Mouse (Mus musculus) midbrain, embryonic 15.5 days (tissue): ENCODE measurements at regions not wholly inside any gene's neighbourhood (a gene's known extent, or its start where the extent isn't known, plus 50 kb on each side); places are given as distances from the start of the nearest gene placed in this dataset.

Source experiments
- ATAC-seq: fragments of 200-750 bp; cut with Nextera tagmentation; replicated peaks from 2 replicates; pipeline ENCODE4 v1.8.0; 2017; ENCODE audit warnings: moderate TSS enrichment
- H3K27ac ChIP-seq: fragments of 300-500 bp; sonication (generic); 2 replicates; pipeline ENCODE4 v1.5.1; 2015; ENCODE audit warnings: mild to moderate bottlenecking, inconsistent platforms
- H3K27me3 ChIP-seq: fragments of 300-500 bp; sonication (generic); replicated peaks from 2 replicates; pipeline ENCODE4 v1.6.1; 2015; ENCODE audit warnings: inconsistent platforms
- H3K36me3 ChIP-seq: fragments of 300-500 bp; sonication (generic); replicated peaks from 2 replicates; pipeline ENCODE4 v1.6.1; 2015; ENCODE audit warnings: inconsistent platforms
- H3K4me1 ChIP-seq: fragments of 300-500 bp; sonication (generic); 2 replicates; pipeline ENCODE4 v1.6.1; 2015; ENCODE audit warnings: inconsistent platforms
- H3K4me2 ChIP-seq: fragments of 300-500 bp; sonication (generic); 2 replicates; pipeline ENCODE4 v1.6.1; 2015; ENCODE audit warnings: inconsistent platforms, mild to moderate bottlenecking, moderate library complexity
- H3K4me3 ChIP-seq: fragments of 300-500 bp; sonication (generic); 2 replicates; pipeline ENCODE4 v1.5.1; 2015; ENCODE audit warnings: mild to moderate bottlenecking, inconsistent platforms
- H3K9ac ChIP-seq: fragments of 300-500 bp; sonication (generic); 2 replicates; pipeline ENCODE4 v1.6.1; 2015; ENCODE audit warnings: mild to moderate bottlenecking, inconsistent platforms
- H3K9me3 ChIP-seq: fragments of 300-500 bp; sonication (generic); 2 replicates; pipeline ENCODE4 v1.6.1; 2016; ENCODE audit warnings: inconsistent platforms
- WGBS: fragments of 180-500 bp; shearing (Covaris S2); methylation state at CpG from one replicate; pipeline ENCODE4 v1.1.7; 2015; ENCODE audit warnings: mixed read lengths; 5-methylcytosine and 5-hydroxymethylcytosine counted together

DNA sequence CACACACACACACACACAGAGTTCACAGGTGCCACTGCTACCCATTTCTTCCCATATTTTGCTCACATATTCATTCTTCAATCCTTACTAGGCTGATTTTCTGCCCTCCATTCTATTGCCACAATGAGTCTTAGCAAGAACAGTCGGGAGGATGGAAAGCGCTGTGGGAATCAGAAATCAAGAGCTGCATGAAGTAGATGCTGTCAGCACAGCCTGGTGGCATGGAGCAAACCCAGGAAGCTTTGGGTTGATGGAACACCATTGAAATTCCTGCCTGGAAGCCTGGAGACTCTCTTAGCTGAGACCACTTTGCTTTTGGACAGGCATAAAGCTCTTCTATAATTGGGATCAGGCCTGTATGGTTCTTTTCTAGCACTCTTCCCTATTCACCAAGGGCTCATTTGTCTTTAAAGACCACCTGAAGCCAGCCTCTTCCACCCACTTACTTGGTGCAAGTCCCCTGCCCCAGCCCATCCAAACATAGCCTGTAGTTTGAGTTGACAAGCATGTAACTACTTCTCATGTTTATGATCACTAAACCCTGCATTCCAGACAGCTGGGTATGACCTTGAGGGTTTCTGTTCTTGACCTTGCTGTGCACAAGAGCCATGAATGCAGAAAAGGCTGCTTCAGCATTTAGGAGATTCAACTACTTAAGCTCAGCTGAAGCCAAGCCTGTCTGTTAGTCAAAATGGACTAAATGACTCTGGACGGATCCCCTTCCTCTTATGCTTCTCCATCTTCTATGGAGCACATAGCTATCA, 537.4 kb downstream of the Slc4a3 start:
- H3K9me3 ChIP-seq = no peaks in the 10 kb centered on the region
- H3K4me1 ChIP-seq = no peaks in the 10 kb centered on the region
- no peak overlapping the region for H3K27ac ChIP-seq
- no peak for ATAC-seq
- H3K9ac ChIP-seq = no peak overlapping the region
- H3K4me2 ChIP-seq = no peak overlapping the region
- no peaks in the 10 kb centered on the region for H3K36me3 ChIP-seq
- H3K27me3 ChIP-seq = no peaks in the 10 kb centered on the region
- no peak overlapping the region for H3K4me3 ChIP-seq
- WGBS = 86% methylated on average over 3 of the region's 3 CpGs

DNA sequence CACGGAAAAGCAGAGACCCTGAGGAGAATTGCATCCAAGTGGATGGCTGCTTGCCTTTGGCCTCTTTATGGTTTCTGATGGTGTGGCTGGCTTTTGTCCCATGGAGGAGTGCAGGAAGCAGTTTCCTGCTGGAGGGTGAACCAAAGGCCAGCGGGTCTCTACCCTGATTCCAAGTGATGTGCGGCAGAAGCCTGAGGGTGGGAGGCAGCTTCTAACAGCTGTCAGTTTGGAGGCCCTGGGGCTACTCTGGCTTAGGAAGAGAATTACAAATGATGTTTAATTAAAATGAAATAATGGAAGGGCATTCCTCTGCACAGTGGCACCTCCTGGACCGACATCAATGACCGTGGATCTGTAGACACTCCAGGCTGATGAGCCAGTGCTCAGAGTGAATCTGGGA, 545.0 kb downstream of the Slc4a3 start:
- Histone ChIP-seq H3K4me3 (no peak overlapping the region), H3K4me2 (no peak overlapping the region), H3K9me3 (no peaks in the 10 kb centered on the region), H3K27ac (peak overlapping the region; percentile 25; the same call in 1 of the 2 replicates), H3K9ac (no peak overlapping the region), H3K36me3 (no peaks in the 10 kb centered on the region), H3K4me1 (peaks cover 4% of the 10 kb centered on the region), H3K27me3 (no peaks in the 10 kb centered on the region)
- ATAC-seq = no peak; the same call in 1 of the 2 replicates
- 28% methylated on average over 5 of the region's 5 CpGs for WGBS

- no peak overlapping the region for H3K4me3 ChIP-seq
Measured at GRCm38 (mm10) chr1:76113281-76113680, 567.2 kb downstream of the Slc4a3 start.

GRCm38 (mm10) chr1:76120840-76121239, 574.8 kb downstream of the Slc4a3 start:
- Histone ChIP-seq H3K9me3 (no peaks in the 10 kb centered on the region), H3K4me3 (no peak overlapping the region), H3K27ac (no peak overlapping the region), H3K9ac (no peak overlapping the region), H3K4me2 (no peak overlapping the region), H3K27me3 (no peaks in the 10 kb centered on the region), H3K36me3 (no peaks in the 10 kb centered on the region), H3K4me1 (no peaks in the 10 kb centered on the region)
- WGBS = 25% methylated on average over 4 of the region's 4 CpGs
- no peak for ATAC-seq

More at GRCm38 (mm10) chr1:76113281-76113680, 567.2 kb downstream of the Slc4a3 start:
- no peak overlapping the region for H3K4me2 ChIP-seq
- no peaks in the 10 kb centered on the region for H3K36me3 ChIP-seq
- no peak overlapping the region for H3K9ac ChIP-seq
- H3K27ac ChIP-seq = no peak overlapping the region
- H3K27me3 ChIP-seq = no peaks in the 10 kb centered on the region; the same call in 1 of the 2 replicates
- ATAC-seq = no peak
- H3K9me3 ChIP-seq = no peaks in the 10 kb centered on the region
- 0 out of 2 replicates have a peak, but pooled peaks cover 5% of the 10 kb centered on the region for H3K4me1 ChIP-seq
- WGBS = 76% methylated on average over 3 of the region's 3 CpGs

DNA sequence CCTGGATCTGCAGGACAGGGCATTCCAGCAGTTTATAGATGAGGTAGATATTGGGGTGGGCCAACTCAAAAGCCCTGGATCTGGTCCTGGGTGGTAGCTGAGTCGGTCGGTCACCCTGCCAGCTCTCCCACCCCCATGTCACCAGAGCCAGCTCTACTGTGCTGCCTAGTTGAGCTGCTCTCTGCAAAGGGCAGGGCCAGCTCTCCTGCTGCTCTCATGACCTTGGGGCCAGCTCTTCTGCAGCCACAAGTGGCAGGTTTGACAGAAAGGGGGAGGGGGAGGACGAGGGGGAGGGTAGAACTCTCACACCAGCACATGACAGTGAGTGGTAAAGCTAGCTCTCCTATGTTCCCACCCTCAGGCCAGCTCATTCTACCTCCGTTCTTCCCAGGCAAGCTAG, 584.3 kb downstream of the Slc4a3 start:
- WGBS = 45% methylated on average over 4 of the region's 4 CpGs
- H3K9ac ChIP-seq = no peak overlapping the region
- H3K4me1 ChIP-seq = no peaks in the 10 kb centered on the region
- H3K27ac ChIP-seq = no peak overlapping the region
- no peak overlapping the region for H3K4me3 ChIP-seq
- no peak overlapping the region for H3K4me2 ChIP-seq
- no peaks in the 10 kb centered on the region for H3K9me3 ChIP-seq
- no peak for ATAC-seq
- no peaks in the 10 kb centered on the region for H3K27me3 ChIP-seq
- no peaks in the 10 kb centered on the region for H3K36me3 ChIP-seq

DNA sequence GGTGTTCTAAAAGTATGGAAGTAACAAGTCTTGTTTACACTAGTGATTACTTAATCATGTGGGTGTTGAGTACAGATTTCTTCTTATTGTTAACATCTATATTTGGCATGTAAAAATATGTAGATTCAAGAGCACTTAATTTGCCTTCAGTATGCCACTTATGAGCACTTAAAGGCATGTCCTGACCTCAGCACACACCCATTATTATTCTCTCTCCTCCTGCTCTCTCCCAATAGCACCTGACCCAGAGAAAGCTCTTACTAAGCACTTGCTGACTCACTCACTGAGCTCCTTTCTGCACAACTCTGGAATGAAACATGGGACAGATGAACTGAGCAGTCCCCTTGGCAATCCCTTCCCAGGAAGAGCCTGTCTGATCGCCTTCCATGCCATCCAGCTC, 590.7 kb downstream of the Slc4a3 start:
- 82% methylated on average over 1 of the region's 1 CpGs for WGBS
- Histone ChIP-seq H3K36me3 (no peaks in the 10 kb centered on the region), H3K4me2 (no peak overlapping the region), H3K27ac (no peak overlapping the region), H3K27me3 (no peaks in the 10 kb centered on the region), H3K4me1 (no peaks in the 10 kb centered on the region), H3K9me3 (no peaks in the 10 kb centered on the region), H3K4me3 (no peak overlapping the region), H3K9ac (no peak overlapping the region)
- no peak for ATAC-seq

DNA sequence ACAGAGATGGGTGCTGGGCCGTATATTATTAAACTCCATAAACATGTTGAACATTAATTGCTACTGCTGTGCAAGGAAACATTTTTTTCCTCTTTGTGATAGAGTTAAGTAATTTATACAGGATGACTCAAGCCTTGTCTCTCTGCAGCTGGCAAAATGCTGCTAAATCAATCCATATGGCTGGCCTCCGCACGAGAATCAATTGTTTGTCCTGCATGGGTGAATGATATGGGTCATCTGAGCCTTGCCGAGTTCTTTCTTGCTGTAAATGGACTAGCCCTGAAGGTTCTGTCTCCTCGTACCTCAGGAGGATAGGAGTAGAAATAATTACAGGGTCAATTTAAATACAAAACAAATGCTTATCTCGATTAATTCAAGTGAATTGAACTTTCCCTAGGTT, 591.6 kb downstream of the Slc4a3 start:
- Histone ChIP-seq H3K4me2 (no peak overlapping the region), H3K4me3 (no peak overlapping the region), H3K27me3 (no peaks in the 10 kb centered on the region), H3K27ac (no peak overlapping the region), H3K9ac (no peak overlapping the region), H3K9me3 (no peaks in the 10 kb centered on the region), H3K36me3 (no peaks in the 10 kb centered on the region), H3K4me1 (no peaks in the 10 kb centered on the region)
- ATAC-seq = no peak
- 51% methylated on average over 6 of the region's 6 CpGs for WGBS

DNA sequence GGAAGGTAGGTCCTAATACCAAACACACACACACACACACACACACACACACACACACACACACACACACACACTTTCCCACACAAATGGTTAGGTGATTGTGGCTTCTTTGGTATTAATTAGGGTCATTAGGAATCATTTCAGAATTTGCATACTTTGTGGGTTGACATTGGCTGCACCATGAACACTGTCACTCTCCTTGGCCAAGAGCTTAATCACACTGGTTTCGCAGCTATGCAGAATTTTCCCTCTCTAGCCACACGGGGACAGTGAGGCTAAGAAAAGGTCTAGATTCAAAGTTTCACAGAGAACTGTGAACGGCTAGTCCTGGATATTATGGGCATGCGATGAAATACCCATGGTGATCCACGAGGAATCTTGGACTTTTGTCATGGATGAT, 597.5 kb downstream of the Slc4a3 start:
- no peak for ATAC-seq

GRCm38 (mm10) chr1:76148963-76149362, 602.9 kb downstream of the Slc4a3 start:
- WGBS = 71% methylated on average over 2 of the region's 2 CpGs
- no peak for ATAC-seq

More for the DNA sequence above, 597.5 kb downstream of the Slc4a3 start:
- Histone ChIP-seq H3K4me1 (no peaks in the 10 kb centered on the region), H3K36me3 (no peaks in the 10 kb centered on the region), H3K4me3 (no peak overlapping the region), H3K4me2 (no peak overlapping the region), H3K27me3 (no peaks in the 10 kb centered on the region), H3K9ac (no peak overlapping the region), H3K27ac (no peak overlapping the region), H3K9me3 (no peaks in the 10 kb centered on the region)
- WGBS = 64% methylated on average over 5 of the region's 5 CpGs

DNA sequence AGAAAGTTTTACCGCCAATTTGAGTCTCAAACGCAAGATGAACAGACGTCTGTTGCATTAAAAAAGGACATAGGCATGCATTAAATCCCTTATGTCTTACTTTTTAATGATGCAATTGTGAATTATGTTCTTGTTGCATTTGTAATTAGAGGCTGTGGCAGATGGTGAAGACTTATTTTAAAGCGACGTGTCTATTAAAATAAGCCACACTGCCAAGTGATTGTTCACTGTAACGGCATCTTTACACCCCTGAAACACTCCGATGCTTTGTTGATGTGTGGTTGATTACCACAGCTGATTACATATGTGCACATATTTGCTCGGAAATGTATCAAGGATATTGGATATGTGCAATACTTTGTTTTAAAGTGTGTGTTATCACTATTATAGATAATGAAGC, 610.2 kb downstream of the Slc4a3 start:
- ATAC-seq = no peak
- 47% methylated on average over 8 of the region's 8 CpGs for WGBS
- H3K9ac ChIP-seq = no peak overlapping the region
- no peak overlapping the region for H3K27ac ChIP-seq
- H3K4me3 ChIP-seq = no peak overlapping the region
- H3K9me3 ChIP-seq = no peaks in the 10 kb centered on the region
- H3K4me2 ChIP-seq = no peak overlapping the region
- no peaks in the 10 kb centered on the region for H3K4me1 ChIP-seq
- H3K36me3 ChIP-seq = no peaks in the 10 kb centered on the region
- H3K27me3 ChIP-seq = no peaks in the 10 kb centered on the region

More at GRCm38 (mm10) chr1:76148963-76149362, 602.9 kb downstream of the Slc4a3 start:
- Histone ChIP-seq H3K27me3 (no peaks in the 10 kb centered on the region), H3K27ac (no peak overlapping the region), H3K36me3 (no peaks in the 10 kb centered on the region), H3K4me3 (no peak overlapping the region), H3K4me2 (no peak overlapping the region), H3K9me3 (no peaks in the 10 kb centered on the region), H3K4me1 (no peaks in the 10 kb centered on the region), H3K9ac (no peak overlapping the region)

DNA sequence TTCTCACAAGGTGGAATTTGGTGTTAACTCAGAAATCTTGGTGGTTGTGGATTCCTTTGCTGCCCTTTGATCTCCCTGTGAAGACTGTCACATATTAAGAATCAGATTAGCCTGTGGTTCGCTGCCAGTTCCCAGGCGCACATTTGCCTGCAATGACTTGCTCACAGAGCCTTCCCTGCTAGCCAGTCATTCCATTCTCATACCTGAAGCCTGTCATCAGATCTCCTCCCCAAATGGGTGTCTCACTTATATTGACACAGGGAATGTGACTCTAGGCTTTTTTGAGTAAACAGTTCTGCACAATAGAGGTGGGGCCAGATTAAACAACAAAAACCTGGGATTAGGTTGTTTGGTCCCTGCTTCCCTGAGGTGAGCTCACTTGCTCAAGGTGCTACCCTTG, 621.4 kb downstream of the Slc4a3 start:
- H3K27me3 ChIP-seq = no peaks in the 10 kb centered on the region
- no peak overlapping the region for H3K9ac ChIP-seq
- H3K36me3 ChIP-seq = no peaks in the 10 kb centered on the region
- WGBS = 35% methylated on average over 2 of the region's 2 CpGs
- no peaks in the 10 kb centered on the region for H3K9me3 ChIP-seq
- H3K27ac ChIP-seq = no peak overlapping the region
- no peak overlapping the region for H3K4me2 ChIP-seq
- no peaks in the 10 kb centered on the region for H3K4me1 ChIP-seq
- no peak overlapping the region for H3K4me3 ChIP-seq
- ATAC-seq = no peak

DNA sequence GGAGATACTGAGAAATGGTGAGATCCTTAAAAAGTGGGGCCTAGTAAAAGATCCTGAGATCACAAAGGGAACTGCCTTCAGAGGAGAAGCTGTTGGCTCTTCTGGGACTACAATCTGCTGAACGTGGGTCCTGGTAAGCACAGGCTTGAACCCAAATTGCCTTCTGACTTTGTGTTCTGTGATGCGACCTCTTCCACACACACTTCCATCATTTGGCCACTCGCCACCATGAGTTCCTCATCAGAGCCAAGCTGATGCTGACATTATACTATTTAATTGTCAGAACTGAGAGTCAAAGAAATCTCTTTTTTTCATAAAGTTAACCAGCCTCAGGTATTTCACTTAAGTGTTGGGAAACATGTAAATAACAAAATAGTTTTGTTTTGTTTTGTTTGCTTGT, 635.1 kb downstream of the Slc4a3 start:
- H3K36me3 ChIP-seq = no peaks in the 10 kb centered on the region
- H3K9me3 ChIP-seq = no peaks in the 10 kb centered on the region
- H3K4me3 ChIP-seq = no peak overlapping the region
- no peak for ATAC-seq
- no peak overlapping the region for H3K4me2 ChIP-seq
- H3K27me3 ChIP-seq = no peaks in the 10 kb centered on the region; the same call in 1 of the 2 replicates
- H3K27ac ChIP-seq = no peak overlapping the region
- 88% methylated on average over 3 of the region's 3 CpGs for WGBS
- no peak overlapping the region for H3K9ac ChIP-seq
- no peaks in the 10 kb centered on the region for H3K4me1 ChIP-seq

GRCm38 (mm10) chr1:76194844-76195243, 648.8 kb downstream of the Slc4a3 start:
- Histone ChIP-seq H3K36me3 (no peaks in the 10 kb centered on the region), H3K4me1 (no peaks in the 10 kb centered on the region), H3K27me3 (no peaks in the 10 kb centered on the region), H3K4me2 (no peak overlapping the region), H3K4me3 (no peak overlapping the region), H3K27ac (no peak overlapping the region), H3K9me3 (no peaks in the 10 kb centered on the region), H3K9ac (no peak overlapping the region)
- 78% methylated on average over 4 of the region's 4 CpGs for WGBS
- no peak for ATAC-seq
